Mouse (Mus musculus): ENCODE results near the gene Gm45623.

GRCm38 (mm10) chr13:56797459-56797858 lies 43.8 kb upstream of the Gm45623 start:
- TF ChIP-seq EP300 (IDR thresholded peaks at IDR 0.05; ENCODE audit: low read depth) (no peak), CTCF (IDR thresholded peaks at IDR 0.05; ENCODE audit: low read depth) (no peak)

Measured in liver, postnatal 0 days (tissue).